Mouse (Mus musculus) heart, adult 2 months (tissue): Measurements from ENCODE around the gene Ntrk3.

Experiments
- CTCF ChIP-seq: fragments of 200-600 bp; IDR thresholded peaks from 2 replicates; pipeline ENCODE4 v1.8.1; 2022; ENCODE audit warnings: antibody characterized with exemption, mild to moderate bottlenecking, moderate library complexity
- POLR2A ChIP-seq: fragments of 200-500 bp; IDR thresholded peaks from 2 replicates; pipeline ENCODE4 v1.6.1; 2011; ENCODE audit warnings: mild to moderate bottlenecking, low read depth, low read length, control low read depth; ENCODE audit not compliant: insufficient read depth

DNA sequence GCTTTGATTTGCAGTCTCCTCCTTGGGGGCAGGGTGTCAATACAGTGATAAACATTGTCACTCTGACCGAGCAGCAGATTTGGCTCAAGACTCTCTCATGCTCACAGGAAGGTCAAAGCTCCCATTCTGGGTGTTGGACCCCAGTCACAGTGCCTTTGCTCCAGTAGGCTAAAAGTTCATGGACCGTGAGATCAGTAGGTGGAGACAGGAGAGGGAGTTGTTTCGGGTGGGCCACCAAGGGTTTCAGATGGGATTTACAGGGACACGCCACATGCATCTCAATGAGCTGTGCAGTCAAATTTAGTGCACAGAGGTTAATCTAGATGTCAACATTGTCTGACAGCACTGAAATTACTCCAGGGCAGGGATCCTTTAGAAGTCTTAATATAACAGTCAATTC is 552.2 kb downstream of the Ntrk3 start:
- no peak for TF ChIP-seq CTCF
- TF ChIP-seq POLR2A: no peak
